Mouse (Mus musculus) yolk sac, embryonic 10.5 days (tissue): ENCODE measurements around the gene Fam229b.

Experiments
- DNase-seq: peaks from one replicate; pipeline ENCODE4 v3.0.0-alpha.2; 2017; ENCODE audit warnings: low spot score

Fam229b gene

GRCm38 (mm10) chr10:39133462-39134310 lies at the start of gene Fam229b, which contains the start of gene Tube1:
Gene Fam229b, minus strand, starts transcription at chr10:39133914.
Gene Tube1, plus strand, starts transcription at chr10:39133976.
- peak; percentile 92 for DNase-seq

GRCm38 (mm10) chr10:39176981-39177380 lies 43.3 kb upstream of the Fam229b start:
- DNase-seq, result no peak

- DNase-seq, result peak; percentile 37
Measured at GRCm38 (mm10) chr10:39173077-39173476, 39.4 kb upstream of the Fam229b start.

DNA sequence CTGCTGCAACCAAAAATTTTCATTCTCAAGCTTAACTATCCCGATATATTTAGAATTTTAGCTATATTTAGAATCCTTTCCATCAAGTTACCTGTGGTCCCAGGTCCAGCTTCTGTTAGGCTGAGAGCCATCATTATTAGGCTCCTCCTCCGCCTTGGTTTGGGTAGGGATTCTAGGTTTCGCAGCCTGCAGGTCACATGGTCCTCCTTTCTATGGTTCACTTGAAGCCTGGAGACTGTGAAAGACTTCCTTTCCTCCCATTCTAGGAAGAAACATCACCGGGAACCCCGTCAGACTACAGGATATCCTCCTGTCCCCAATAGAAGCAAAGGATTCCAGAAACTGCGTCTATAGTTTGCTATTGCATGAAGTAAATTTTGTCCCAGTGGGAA lies 38.8 kb upstream of the Fam229b start:
- DNase-seq, result no peak

DNA sequence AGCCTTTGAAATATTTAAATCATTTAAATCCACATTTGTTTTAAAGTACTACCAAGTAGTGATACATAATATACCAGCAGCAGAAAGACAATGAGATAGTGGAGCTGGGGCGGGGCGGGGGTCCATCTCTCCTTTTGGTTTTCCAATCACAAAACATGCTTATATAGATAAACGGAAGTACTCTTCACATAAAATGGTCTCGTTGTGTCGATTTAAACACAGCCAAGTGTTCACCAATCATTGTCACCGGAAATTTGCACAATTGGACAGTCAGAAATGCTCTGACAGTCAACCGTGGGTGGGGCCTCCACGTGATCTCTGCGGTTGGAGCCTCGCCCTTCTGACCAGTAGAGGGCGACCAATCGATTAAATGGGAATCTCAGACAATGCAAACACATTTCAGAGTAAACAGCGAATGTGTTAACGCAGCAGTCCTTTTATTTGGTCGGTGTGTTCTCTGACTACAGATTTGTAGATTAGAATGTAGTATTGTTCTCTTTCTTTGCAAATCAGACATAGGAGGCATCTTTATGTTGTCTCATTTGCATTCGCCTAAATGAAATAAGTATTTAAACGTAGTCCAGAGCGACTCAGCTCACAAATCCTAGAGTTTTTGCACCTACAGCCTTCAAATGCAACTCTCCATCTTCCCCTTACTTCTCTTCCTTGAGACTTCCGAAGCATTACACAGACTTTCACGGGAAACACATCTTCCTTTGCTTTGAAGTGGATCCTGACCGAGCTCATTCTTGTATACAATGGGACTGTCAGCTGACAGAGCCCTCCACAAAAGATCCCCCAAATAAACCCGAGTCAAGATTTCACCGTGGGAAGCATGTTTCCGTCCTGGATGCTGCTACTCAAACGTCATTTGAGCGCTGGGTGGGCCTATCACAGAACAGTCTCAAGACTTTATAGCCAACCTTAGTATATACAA lies 38.2 kb upstream of the Fam229b start:
- DNase-seq, result peak; percentile 86

GRCm38 (mm10) chr10:39171134-39171533 lies 37.4 kb upstream of the Fam229b start:
- DNase-seq, result peak; percentile 87

DNA sequence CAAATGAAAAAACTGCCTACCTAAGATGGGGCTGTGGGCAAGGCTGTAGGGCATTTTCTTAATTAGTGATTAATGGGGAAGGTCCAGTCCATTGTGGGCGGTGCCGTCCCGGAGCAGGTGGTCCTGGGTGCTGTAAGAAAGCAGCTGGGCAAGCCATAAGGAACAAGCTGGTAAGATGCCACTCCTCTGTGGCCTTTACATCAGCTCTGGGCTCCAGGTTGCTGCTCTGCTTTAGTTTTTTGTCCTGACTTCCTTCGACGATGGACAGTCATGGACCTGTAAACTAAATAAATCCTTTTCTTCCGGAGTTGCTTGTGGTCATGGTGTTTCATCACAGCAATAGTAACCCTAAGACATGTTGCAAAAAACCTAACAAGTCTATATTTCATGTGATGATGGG lies 37.0 kb upstream of the Fam229b start:
- no peak for DNase-seq

- DNase-seq, result peak; percentile 42
Measured at GRCm38 (mm10) chr10:39170181-39170580, 36.5 kb upstream of the Fam229b start.

DNA sequence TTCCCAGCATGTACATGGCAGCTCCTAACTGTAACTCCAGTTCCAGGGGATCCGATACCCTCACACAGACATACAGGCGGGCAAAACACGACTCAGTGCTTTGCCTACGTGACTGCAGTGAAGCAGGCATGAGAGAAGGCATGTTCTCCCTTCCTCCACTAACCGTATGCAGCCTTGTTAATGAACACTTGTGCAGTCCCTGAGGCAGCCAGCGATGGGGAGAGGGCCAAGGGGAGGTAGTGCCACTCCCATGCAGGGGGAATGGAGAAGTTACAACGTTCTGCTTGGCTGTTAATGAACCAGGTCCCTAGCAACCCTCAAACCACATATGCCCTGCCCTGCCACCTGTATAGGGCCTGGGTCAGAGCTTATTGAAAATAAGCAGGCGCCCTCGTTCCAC lies 35.9 kb upstream of the Fam229b start:
- no peak for DNase-seq

DNA sequence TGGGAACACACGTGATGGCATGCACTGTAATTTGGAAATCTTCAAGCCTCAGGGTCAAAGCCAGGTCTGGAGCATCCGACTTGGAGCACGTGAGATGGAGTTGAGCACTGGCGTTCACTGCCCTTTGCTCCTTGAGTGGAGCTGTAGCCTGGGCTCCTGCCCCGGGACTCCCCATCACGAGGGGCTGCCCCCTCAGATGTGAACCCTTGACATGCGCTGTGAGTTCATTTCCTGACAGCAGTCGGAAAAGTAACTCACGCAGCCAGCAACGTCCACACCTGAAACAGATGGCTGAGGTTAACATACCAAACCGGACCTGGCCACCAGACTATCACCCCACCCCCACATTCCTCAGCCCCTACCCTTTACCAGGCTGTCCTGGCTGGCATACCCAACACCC lies 33.9 kb upstream of the Fam229b start:
- DNase-seq, result no peak

DNA sequence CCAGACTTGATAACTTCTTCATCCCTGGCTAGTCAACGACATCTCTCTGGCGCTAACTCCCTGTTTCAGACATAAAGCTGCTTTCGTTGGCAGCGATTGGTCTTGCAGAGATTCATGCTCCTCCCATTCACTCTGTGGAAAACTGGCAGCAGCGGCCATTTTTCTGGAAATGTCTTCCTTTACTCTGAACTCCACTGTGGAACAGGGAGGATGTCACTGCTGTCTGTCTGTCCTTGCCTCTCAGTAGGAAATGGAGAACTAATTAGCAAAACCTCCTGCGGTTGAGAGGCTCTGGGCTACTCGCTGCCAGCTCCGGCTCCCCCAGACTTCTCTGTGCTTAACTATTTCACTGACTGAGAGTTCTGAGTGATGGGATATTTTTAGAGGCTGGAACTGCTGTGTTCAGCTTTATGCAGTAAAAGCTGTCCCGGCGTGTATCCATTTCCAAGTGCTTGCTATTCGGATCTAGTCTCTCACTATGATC lies 32.0 kb upstream of the Fam229b start:
- no peak for DNase-seq

GRCm38 (mm10) chr10:39163694-39164093 lies 30.0 kb upstream of the Fam229b start, which contains the start of gene Ccn6:
Gene Ccn6, minus strand, starts transcription at chr10:39163794.
- no peak for DNase-seq

- DNase-seq, result no peak
Measured at GRCm38 (mm10) chr10:39162666-39163484, 29.2 kb upstream of the Fam229b start.

- DNase-seq, result no peak
Measured at GRCm38 (mm10) chr10:39161406-39161805, 27.7 kb upstream of the Fam229b start.

GRCm38 (mm10) chr10:39158306-39158705 lies 24.6 kb upstream of the Fam229b start:
- no peak for DNase-seq

- DNase-seq, result no peak
Measured at GRCm38 (mm10) chr10:39157321-39157720, 23.6 kb upstream of the Fam229b start.

DNA sequence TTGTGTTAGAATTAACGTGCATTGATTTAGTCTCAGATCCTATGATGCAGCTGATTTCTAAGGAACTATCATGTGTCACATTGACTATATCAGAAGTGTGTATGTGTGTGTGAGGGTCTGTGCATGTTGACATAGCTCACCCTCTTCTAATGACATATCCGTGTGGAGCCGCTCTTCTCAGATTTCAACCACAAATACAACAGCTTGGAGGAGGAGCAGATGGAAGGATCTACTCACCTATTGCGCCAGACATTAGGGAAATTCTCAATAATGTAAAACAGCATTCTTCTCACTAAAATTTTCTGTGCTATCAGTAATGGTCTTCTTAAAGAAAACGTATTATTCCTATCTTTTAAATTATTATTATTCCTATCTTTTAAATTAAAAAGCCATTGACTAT lies 23.0 kb upstream of the Fam229b start:
- no peak for DNase-seq

GRCm38 (mm10) chr10:39142216-39142615 lies 8.5 kb upstream of the Fam229b start:
- DNase-seq, result no peak

- DNase-seq, result no peak
Measured at GRCm38 (mm10) chr10:39141401-39141800, 7.7 kb upstream of the Fam229b start.

DNA sequence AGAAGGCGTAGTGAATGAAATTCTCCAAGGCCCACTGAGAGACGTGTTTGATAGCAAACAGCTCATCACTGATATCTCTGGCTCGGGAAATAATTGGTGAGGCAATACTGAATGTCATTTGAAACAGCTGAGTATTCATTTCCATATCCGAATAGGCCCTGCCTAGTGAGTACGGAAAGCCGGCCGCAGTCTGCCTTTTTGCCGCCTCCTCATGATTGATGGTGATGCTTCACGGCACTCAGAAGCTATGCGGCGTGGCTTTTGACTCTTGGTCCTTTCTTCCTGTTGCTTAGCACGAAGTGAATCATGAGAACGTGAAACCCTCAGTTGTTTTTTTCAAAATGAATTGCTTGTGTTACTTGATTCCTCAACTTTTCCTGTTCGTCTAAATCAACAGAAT lies 7.1 kb upstream of the Fam229b start:
- DNase-seq, result no peak

- DNase-seq, result no peak
Measured at GRCm38 (mm10) chr10:39138761-39139160, 5.0 kb upstream of the Fam229b start.

- DNase-seq, result no peak
Measured at GRCm38 (mm10) chr10:39137766-39138165, 4.1 kb upstream of the Fam229b start.
